Mouse (Mus musculus): ENCODE data around the gene Selenoo.

Gene Selenoo

GRCm38 (mm10) chr15:89148496-89149270, 59.8 kb downstream of the Selenoo start:
- in situ Hi-C loops (cut with MboI, MseI): no loop called here

DNA sequence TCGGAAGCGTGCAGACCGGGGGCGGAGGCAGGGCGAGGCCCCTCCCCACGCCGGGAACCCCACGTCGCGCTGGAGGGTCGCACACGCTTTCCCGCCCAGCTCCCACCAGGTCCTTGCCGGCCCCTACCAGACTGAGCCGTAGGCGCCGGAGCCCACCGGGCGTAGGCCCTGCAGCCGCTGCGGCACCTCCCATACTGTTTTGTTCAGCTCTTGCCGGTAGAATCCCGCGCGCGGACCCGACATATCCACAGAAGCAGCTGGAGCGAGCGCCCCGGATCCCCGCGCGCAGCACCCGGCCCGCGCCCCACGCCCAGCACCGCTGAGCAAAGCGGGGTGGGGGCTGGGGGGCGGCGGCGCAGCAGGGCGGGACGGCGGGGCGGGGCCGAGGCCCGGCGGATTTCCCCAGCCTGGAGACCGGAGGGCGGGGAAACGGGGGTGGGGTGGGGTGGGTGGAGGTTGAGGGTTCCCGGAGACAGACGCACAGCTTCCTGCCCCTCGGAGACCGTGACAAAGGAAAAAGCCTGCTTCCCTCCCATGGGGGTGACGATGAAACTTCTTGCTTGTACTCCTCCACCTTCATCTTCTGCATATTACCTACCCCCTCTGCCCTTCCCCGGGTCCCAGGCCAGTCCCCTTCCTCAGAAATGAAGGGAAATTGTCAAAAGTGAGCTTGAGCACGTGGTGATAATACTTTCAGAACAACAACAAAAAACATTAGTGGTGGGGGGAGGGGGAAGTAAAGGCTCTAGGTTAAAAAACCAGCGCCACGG, 60.6 kb downstream of the Selenoo start, which contains the start of gene Mapk11:
Gene Mapk11, minus strand, starts transcription at position 358 of the 770 bp plus-strand sequence.
- in situ Hi-C loops (cut with MboI, MseI): no loop called here

Measured in T-helper 1 cell (primary cell).